ENCODE assay signal across 12 mouse cellular contexts in the genomic region with DNA sequence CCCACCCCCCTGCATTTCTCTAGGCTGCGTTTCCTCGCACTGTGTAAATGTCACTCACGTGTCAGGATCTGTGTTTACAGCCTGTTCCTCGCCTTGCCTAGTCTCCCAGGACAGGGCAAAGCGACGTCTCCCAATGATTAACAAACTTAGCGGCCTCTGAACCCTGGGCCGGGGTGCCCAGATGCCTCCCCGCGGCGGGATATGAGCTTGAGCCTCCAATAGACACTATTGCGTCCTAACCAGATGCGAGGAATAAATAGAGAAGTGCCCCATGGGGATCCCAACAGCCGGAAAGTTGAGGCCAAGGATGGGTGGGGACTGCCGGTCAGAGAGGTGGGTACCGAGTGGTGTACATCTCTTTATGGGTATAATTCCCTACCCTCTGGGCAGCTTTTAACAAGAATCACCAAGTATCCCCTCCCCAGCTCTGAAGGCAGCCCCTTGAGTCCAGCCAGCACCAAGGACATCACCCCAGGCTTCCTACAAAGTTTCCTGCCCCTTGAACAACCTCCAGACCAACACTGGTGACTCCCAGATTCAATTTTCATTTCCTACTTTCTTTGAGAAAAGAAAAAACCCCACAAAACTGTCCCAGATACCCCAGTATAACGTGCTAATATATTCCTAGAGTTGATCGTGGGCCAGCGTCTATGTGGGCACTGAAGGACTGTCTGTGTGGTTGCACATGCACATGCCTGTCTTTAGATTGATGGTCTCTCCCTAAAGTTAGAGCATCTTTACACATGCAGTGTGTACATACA. TPM values are rescaled to one million over a fixed set of nuclear protein-coding genes. Genes with fewer than 3 reads are reported as not detected.
A peak's percentile ranks its signal among the peaks of the same experiment; 100 is the strongest.
DNase-seq lines count a peak whose midpoint lies in the region; ATAC-seq and TF ChIP-seq lines count a peak whose summit lies in the region.
"Had no signal": no experiment of that assay in that cellular context is flagged by ENCODE, and none has a peak within 500 bp of the region (broad histone marks: within the 10 kb centered on the region; RNA-seq: fewer than 3 reads in every experiment).

No protein-coding gene starts in this region.

- H3K4me1 ChIP-seq in kidney, adult 2 months (ENCODE audit: control insufficient read depth, insufficient read depth, low read length), result peaks cover 2% of the 10 kb centered on the region; the same call in 1 of the 2 replicates
- H3K4me1 ChIP-seq in embryonic facial prominence, embryonic 12.5 days, result peaks cover 25% of the 10 kb centered on the region
- peaks cover 34% of the 10 kb centered on the region for H3K4me1 ChIP-seq in midbrain, embryonic 11.5 days (ENCODE audit: control insufficient read depth, insufficient read depth, low read length)

- no peak for TF ChIP-seq CTCF in kidney, adult 2 months (conservative IDR thresholded peaks at IDR 0.05; ENCODE audit: insufficient read depth, insufficient read length, low read depth, low read length)

- no peak for ATAC-seq in embryonic facial prominence, embryonic 12.5 days (ENCODE audit: insufficient number of reproducible peaks, insufficient read depth, low FRiP score, low TSS enrichment)
- peak; percentile 32 for ATAC-seq in granulocyte monocyte progenitor cell, adult 5-6 weeks (replicated peaks; ENCODE audit: poor library complexity, severe bottlenecking)
- ATAC-seq in midbrain, embryonic 11.5 days (ENCODE audit: low FRiP score), result peak; percentile 13; the same call in 1 of the 2 replicates

- TF ChIP-seq POLR2A in kidney, adult 2 months (IDR thresholded peaks at IDR 0.05; ENCODE audit: low read depth, low read length), result no peak

- no peak overlapping the region for H3K27ac ChIP-seq in kidney, adult 2 months (ENCODE audit: insufficient read depth, low read depth, low read length)
- H3K27ac ChIP-seq in embryonic facial prominence, embryonic 12.5 days, result no peak overlapping the region
- H3K27ac ChIP-seq in midbrain, embryonic 11.5 days (ENCODE audit: low read depth, low read length), result peak overlapping the region; percentile 76; the same call in 1 of the 2 replicates
- H3K27ac ChIP-seq: heart, embryonic 13.5 days had no signal

- peak overlapping the region; percentile 49; the same call in 1 of the 2 replicates for H3K4me2 ChIP-seq in embryonic facial prominence, embryonic 12.5 days (replicated peaks)
- peak overlapping the region; percentile 62 for H3K4me2 ChIP-seq in midbrain, embryonic 11.5 days

- peak; percentile 85 for DNase-seq in kidney, adult 2 months
- no peak for DNase-seq in kidney, postnatal 14 days
- peak; percentile 92 for DNase-seq in midbrain, embryonic 11.5 days (ENCODE audit: low spot score, missing footprints)
- DNase-seq in gastrocnemius, postnatal 10 days, result no peak
- no peak for DNase-seq in right cerebral cortex, postnatal 14 days
- DNase-seq in adrenal gland, postnatal 4 days (ENCODE audit: low spot score in 2 of 2), result no peak
- DNase-seq: thymus, postnatal 36 days had no signal

- H3K36me3 ChIP-seq in kidney, adult 2 months (ENCODE audit: control insufficient read depth, insufficient read depth, low read length), result no peaks in the 10 kb centered on the region
- no peaks in the 10 kb centered on the region for H3K36me3 ChIP-seq in embryonic facial prominence, embryonic 12.5 days
- no peaks in the 10 kb centered on the region for H3K36me3 ChIP-seq in midbrain, embryonic 11.5 days (ENCODE audit: control insufficient read depth, insufficient read depth, low read length)
- H3K36me3 ChIP-seq: heart, embryonic 13.5 days had no signal

- H3K27me3 ChIP-seq in kidney, adult 2 months (replicated peaks; ENCODE audit: control insufficient read depth, insufficient read depth, low read length), result peaks cover 13% of the 10 kb centered on the region
- peaks cover 100% of the 10 kb centered on the region for H3K27me3 ChIP-seq in embryonic facial prominence, embryonic 12.5 days
- H3K27me3 ChIP-seq in midbrain, embryonic 11.5 days (ENCODE audit: control insufficient read depth, insufficient read depth, low read length), result peaks cover 98% of the 10 kb centered on the region

- no peak overlapping the region for H3K4me3 ChIP-seq in kidney, adult 2 months (ENCODE audit: insufficient read depth, low read depth, low read length)
- H3K4me3 ChIP-seq in embryonic facial prominence, embryonic 12.5 days, result peak overlapping the region; percentile 31
- peak overlapping the region; percentile 30 for H3K4me3 ChIP-seq in midbrain, embryonic 11.5 days (ENCODE audit: low read depth, low read length)
- H3K4me3 ChIP-seq: myocyte had no signal

- H3K9me3 ChIP-seq in embryonic facial prominence, embryonic 12.5 days, result no peaks in the 10 kb centered on the region
- no peaks in the 10 kb centered on the region for H3K9me3 ChIP-seq in midbrain, embryonic 11.5 days (ENCODE audit: control insufficient read depth, low read length)
- H3K9me3 ChIP-seq: heart, embryonic 13.5 days had no signal

- H3K9ac ChIP-seq in embryonic facial prominence, embryonic 12.5 days, result no peak overlapping the region
- no peak overlapping the region; the same call in none of the 2 replicates for H3K9ac ChIP-seq in midbrain, embryonic 11.5 days (ENCODE audit: low read length)

- WGBS in kidney, adult 2 months, result 6% methylated on average over 19 of the region's 19 CpGs
- 1% methylated on average over 19 of the region's 19 CpGs for WGBS in embryonic facial prominence, embryonic 12.5 days
- under 1% methylated on average over 19 of the region's 19 CpGs for WGBS in midbrain, embryonic 11.5 days

RNA-seq across cellular contexts. Expression of gene Lhx2, which starts 9.8 kb away (rescaled TPM):
- 0.08 and 0.10 TPM in 2 replicates for polyA plus RNA-seq in kidney, adult 2 months (2012; rRNA removed)
- 18.4 and 22.2 TPM in 2 replicates for polyA plus RNA-seq in embryonic facial prominence, embryonic 12.5 days (2016; fragmentation: Nextera tagmentation; extraction: Ambion mirVana)
- total RNA-seq in granulocyte monocyte progenitor cell, adult 5-6 weeks (2014; fragmentation: Nextera tagmentation), result not detected in 2 replicates
- not detected in 2 replicates for total RNA-seq in granulocyte monocyte progenitor cell, adult 5-6 weeks (2017)
- polyA plus RNA-seq in midbrain, embryonic 11.5 days (2014; fragmentation: Nextera tagmentation; extraction: Ambion mirVana), result 55.5 and 61.5 TPM in 2 replicates
- 1 to 10 TPM in 1 of 2 experiments, under 1 TPM in 1; 0.59 to 1.2 TPM for total RNA-seq in gastrocnemius, postnatal 10 days (2021)
- total RNA-seq in adrenal gland, postnatal 4 days (2021), result 1 to 10 TPM in 1 of 2 experiments, under 1 TPM in 1; 0.39 to 1.2 TPM
- polyA plus RNA-seq: lung, embryonic 16.5 days had no signal

Comparison
In these comparisons a context has a peak if more than half of its experiments do, and no peak if none do; other contexts are left out.
1. DNase-seq: peak in kidney, adult 2 months (single experiment) and midbrain, embryonic 11.5 days (single experiment); none in kidney, postnatal 14 days (single experiment), gastrocnemius, postnatal 10 days (single experiment), right cerebral cortex, postnatal 14 days (single experiment) and adrenal gland, postnatal 4 days (0 of 2).